Mouse (Mus musculus) urinary bladder, adult 2 months (tissue): ENCODE measurements at regions not wholly inside any gene's neighbourhood (a gene's known extent, or its start where the extent isn't known, plus 50 kb on each side); places are given as distances from the start of the nearest gene placed in this dataset.

Source experiments
- DNase-seq: peaks from one replicate; pipeline ENCODE4 v3.0.0; 2022; ENCODE audit warnings: low spot score

GRCm38 (mm10) chr1:35925301-35925700 lies 142.9 kb upstream of the Hs6st1 start:
- no peak for DNase-seq

DNA sequence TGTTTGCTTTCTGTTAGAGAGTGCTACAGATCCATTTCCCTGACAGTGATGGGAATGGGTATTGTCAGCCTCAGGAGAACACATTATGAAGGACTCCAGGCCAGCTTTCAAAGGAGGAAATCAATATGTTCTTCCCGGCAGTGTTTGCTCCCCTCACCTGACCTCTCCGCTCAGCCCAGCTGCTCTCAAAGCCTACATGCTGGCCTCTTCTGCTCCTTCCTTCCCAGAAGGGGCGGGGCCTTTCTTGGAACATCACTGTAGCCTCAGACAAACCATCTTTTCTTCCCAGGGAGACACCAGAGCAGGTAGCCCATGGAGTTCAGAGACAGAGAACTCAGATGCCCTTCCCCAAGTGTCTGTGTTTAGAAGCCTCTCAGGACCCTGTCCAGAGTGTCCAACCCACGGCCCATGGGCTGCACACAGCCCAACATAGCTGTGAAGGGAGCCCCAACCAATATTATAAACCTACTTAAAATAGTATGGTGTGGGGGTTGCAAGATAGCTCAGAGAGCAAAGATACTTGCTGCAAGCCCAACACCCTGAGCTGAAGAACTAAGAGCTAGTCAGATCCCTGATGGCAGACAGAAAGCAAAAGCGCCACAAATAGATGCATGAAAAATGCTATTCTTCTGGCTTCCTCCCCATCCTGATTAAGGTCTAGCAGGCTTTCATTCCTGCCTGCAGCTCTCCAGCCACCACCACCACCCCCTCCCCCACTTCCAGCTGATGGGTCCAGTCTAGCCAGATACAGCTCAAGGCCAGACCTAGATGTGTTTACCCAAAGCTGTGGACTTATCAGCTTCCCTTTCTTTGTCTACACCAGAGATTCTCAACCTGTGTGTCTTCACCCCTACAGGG lies 141.8 kb upstream of the Hs6st1 start:
- no peak for DNase-seq

- DNase-seq = no peak
Observed at GRCm38 (mm10) chr1:35927049-35927415, 141.2 kb upstream of the Hs6st1 start.

DNA sequence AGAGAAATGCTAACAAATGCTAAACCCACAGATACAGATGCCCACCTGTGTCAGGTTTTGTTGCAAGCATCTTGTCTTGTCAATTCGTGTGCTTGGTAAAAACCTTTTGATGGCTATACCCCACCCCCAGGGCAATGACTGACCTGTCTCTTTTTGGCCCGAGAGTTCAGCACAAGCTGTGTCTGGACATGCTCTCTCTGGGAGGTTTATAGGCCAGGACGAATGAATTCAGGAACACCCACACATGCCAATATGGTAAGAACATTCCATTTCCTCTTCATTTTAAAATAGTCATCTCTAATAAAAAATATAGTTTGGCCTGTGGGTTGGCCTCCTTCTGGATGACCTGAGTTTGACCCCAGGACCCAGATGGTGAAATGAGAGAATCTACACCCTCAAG lies 137.8 kb upstream of the Hs6st1 start:
- no peak for DNase-seq

DNA sequence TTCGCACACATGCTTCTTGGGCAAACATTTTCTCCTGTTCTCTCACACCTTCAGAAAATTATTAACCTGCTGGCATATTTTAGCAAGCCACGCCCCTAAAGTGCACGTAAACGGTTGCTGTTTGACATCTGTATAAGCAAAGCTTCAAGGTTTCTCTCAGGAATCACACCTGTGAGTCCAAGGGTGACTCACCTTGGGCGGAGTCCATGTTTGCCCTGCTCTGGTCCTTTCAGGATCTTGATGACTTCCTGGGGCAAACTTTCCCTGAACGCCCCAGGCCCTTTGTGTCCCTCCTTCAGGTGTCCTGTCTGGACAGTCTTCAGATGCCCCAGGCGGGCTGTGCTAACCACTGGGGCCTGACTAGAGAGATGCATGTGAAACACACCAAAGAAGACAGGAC lies 137.1 kb upstream of the Hs6st1 start:
- no peak for DNase-seq

DNA sequence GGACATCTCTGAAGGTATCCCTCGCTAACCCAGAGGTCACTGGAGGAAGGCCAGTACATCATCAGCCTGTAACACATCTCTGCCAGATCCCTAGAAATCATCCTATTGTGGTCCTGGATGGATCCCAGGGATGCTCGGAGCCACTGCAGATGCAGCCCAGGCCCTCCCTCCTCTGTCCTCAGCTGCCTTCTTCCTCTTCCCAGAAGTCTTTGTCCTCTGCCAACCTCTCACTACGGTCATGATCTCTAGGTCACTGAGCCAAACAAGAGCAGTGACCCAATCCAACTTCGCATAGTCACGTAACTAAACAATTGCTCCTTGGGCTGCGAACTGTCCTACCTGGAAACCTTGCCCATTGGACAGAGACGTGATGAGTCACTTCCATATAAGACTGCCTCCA lies 134.7 kb upstream of the Hs6st1 start:
- DNase-seq = no peak

DNA sequence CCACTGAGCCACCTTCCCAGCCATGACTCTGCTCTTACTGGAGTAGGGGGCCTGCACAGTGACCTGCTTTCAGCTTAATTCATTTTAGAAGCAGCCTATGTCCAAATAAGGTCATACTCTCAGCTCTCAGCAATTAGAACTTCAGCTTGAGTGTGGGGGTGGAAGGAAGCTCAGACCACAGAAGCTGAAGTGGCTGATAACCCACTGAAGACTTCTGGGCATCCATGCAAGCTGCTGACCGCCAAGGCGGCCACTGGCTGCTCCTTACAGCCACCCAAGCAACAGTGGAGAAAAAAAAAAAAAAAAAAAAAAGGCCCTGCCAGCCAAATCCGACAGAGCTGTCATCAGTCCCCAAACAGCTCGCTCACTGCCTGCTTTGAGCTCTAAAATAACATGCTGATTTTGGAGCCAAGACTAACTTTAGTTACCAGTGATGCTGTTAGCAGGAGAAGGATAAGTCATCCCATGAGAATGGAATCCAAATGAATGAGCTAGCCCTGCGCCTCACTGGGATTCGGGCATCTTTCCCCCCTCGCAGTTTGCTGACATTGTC lies 133.0 kb upstream of the Hs6st1 start:
- DNase-seq = no peak

DNA sequence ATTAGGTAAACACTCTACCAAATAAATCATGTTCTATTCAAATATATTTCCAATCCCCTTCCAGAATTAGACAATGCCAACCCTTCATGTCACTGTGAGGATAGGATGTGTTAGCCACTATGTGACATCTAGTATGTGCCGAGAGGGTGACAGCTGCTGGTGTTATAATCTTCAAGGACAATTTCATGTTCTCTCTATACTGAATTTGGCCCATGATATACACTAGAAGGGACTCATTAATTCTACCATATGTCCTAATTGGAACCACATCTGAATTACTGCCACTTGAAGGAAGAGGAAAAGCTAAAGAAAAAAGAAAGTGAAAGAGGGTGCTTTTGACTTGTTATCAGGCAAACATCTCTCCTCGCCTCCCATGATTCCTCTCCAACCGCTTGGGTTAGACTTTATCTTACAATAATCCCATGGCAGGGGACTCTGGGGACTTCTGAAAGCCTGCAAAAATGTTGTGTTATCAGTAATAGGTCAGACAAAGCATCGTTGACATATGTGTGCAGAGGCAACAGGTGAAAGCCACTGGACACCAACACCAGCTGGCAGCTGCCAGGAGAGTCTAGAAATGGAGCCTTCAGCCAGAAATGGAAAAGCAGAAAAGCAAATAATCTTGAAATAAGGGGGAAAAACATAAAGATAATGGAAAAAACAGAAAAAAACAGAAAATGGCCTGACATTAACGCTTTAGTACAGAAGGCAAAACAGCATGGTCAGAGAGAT lies 131.7 kb upstream of the Hs6st1 start:
- DNase-seq = no peak

DNA sequence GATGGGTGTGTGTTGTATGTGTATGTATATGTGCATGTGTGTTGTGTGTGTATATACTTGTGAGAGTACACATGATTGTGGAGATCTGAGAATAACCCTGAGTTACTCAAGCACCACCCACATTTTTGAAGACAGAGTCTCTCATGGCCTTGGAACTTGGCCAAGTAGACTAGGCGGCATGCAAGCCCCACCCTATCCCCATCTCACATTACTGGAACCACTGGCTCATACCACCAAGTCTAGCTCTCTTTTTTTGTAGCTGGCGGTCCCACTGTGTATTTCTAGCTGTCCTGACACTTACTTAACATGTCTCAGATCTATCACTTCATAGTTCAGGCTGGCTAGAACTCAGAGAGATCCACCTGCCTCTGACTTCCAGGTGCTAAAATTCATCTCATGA lies 128.0 kb upstream of the Hs6st1 start:
- DNase-seq = no peak

GRCm38 (mm10) chr1:35941642-35942077 lies 126.5 kb upstream of the Hs6st1 start:
- DNase-seq = no peak

- no peak for DNase-seq
Observed at GRCm38 (mm10) chr1:35942222-35942621, 126.0 kb upstream of the Hs6st1 start.

GRCm38 (mm10) chr1:35943800-35944199 lies 124.4 kb upstream of the Hs6st1 start:
- DNase-seq = no peak

- no peak for DNase-seq
Observed at GRCm38 (mm10) chr1:35944376-35944775, 123.8 kb upstream of the Hs6st1 start.

- no peak for DNase-seq
Observed at GRCm38 (mm10) chr1:35944849-35945248, 123.4 kb upstream of the Hs6st1 start.

DNA sequence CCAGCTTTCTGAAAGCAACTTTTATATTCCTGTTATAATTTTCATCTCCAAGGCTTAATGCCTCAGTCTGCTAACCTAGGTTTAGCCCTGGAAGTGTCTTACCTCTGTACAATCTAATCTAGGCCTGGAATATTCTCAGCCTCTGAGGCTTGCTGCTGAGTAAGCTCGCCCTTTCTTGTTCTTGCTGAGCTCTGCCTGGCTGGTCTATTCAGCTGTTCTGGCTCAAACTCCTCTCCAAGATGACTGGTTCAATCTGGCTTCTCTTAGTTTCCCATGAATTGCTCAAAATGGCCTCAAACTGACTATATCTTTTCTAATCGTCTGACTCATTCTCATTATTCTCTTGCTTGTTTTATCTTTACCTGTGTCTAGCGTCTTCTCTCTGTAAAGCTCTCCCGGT lies 122.6 kb upstream of the Hs6st1 start:
- DNase-seq = no peak

DNA sequence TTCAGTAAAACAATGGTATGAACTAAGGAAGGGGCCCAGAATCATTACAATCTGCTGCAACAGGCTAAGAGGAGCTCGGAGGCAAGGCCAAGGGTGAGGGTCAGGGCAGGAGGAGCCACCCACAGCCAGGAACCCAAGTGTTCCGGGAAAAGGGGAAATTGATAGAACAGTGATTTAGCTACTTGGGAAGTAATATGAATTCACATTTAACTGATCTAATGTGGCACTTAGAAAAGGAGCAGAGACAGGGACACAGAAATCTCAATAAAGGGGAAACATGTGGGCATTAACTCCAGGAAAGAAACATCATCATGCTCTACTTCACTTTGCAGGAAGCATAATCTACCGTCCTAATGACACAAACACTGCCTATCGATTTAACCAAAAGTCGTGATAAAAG lies 120.1 kb upstream of the Hs6st1 start:
- DNase-seq = no peak

GRCm38 (mm10) chr1:35951082-35951481 lies 117.1 kb upstream of the Hs6st1 start:
- no peak for DNase-seq

DNA sequence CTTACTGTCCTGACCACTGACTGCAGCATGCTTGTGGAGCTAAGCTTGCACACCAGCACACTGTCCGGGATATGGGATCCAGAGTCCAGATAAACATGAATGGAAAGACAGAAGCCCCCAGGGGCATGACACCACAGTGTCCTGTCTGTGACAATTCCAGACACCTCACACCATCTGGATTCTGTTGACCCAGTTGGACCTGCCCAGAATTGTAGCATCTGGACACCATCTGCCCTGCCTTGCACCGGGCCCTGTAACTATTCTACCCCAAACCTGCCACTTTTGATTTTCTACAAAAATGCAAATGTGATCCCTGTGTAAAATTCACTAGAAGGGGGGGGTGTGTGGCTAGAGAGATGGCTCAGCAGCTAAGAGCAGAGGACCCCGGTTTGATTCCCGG lies 114.5 kb upstream of the Hs6st1 start:
- no peak for DNase-seq

- no peak for DNase-seq
Observed at GRCm38 (mm10) chr1:35957425-35958372, 110.5 kb upstream of the Hs6st1 start.

DNA sequence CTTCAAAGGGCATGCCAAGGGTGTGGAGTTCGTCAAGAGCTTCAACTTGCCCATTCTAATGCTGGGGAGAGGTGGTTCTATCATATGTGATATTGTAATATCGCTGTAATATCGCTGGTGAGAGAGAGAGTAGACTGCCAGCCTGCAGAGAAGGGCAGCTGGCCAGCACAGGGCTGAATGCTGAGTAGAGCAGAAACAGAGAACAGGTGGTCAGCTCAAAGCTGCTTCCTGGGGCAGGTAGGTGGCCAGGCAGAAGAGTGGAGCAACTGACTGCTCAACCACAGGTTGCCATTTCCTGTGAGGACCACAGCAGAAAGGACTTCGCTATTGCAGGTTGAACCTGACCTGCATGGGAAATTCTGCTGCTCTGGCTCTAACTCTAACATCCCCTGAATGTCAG lies 108.5 kb upstream of the Hs6st1 start:
- no peak for DNase-seq

DNA sequence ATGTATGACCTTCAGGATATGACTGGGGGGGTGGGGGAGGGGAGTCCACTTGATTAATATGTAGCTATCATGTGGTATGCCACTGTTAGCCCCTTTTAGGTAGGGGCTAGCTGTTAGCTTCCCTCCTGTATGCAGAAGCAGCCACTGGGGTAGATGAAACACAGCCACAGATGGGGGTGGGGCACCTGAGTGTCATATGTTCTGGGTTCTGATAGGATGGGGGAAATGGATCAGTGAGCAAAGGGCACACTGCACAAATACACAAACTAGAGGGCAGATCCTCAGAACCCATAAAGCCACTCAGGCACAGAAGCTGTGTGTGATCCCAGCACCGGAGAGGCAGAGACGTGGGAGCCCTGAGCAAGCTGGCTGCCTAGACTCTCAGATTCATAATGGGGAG lies 107.4 kb upstream of the Hs6st1 start:
- no peak for DNase-seq

- DNase-seq = no peak
Observed at GRCm38 (mm10) chr1:35961923-35962322, 106.3 kb upstream of the Hs6st1 start.
